Mouse (Mus musculus) lung, embryonic 14.5 days (tissue): ENCODE data around the gene C7. TPM values are rescaled to one million over a fixed set of nuclear protein-coding genes. Genes with fewer than 3 reads are reported as not detected.

Experiments used
- ATAC-seq: fragments of 200-750 bp; cut with Nextera tagmentation; 2 replicates; pipeline ENCODE4 v1.8.0; 2017; ENCODE audit warnings: mild to moderate bottlenecking, moderate TSS enrichment, moderate library complexity; ENCODE audit not compliant: insufficient read depth
- DNase-seq: peaks from one replicate; pipeline ENCODE4 v3.0.0-alpha.2; 2015
- H3K27ac ChIP-seq: fragments of 300-500 bp; sonication (generic); 2 replicates; pipeline ENCODE4 v1.5.1; 2014; ENCODE audit warnings: low read depth, mild to moderate bottlenecking, moderate library complexity
- H3K27me3 ChIP-seq: fragments of 300-500 bp; sonication (generic); 2 replicates; pipeline ENCODE4 v1.6.1; 2014; ENCODE audit warnings: low read length, control low read depth; ENCODE audit not compliant: insufficient read depth
- H3K36me3 ChIP-seq: fragments of 300-500 bp; sonication (generic); 2 replicates; pipeline ENCODE4 v1.6.1; 2014; ENCODE audit warnings: control low read depth; ENCODE audit not compliant: insufficient read depth
- H3K4me1 ChIP-seq: fragments of 300-500 bp; sonication (generic); 2 replicates; pipeline ENCODE4 v1.6.1; 2014; ENCODE audit warnings: antibody characterized with exemption, control low read depth; ENCODE audit not compliant: insufficient read depth
- H3K4me2 ChIP-seq: fragments of 300-500 bp; sonication (generic); 2 replicates; pipeline ENCODE4 v1.6.1; 2014; ENCODE audit warnings: mild to moderate bottlenecking
- H3K4me3 ChIP-seq: fragments of 300-500 bp; sonication (generic); 2 replicates; pipeline ENCODE4 v1.5.1; 2014; ENCODE audit warnings: low read depth, low read length
- H3K9ac ChIP-seq: fragments of 300-500 bp; sonication (generic); 2 replicates; pipeline ENCODE4 v1.6.1; 2014
- H3K9me3 ChIP-seq: fragments of 300-500 bp; sonication (generic); 2 replicates; pipeline ENCODE4 v1.6.1; 2016; ENCODE audit warnings: low read depth, low read length, control low read depth
- CTCF ChIP-seq: IDR thresholded peaks from 2 replicates; pipeline ENCODE4 v1.5.1; 2016; ENCODE audit warnings: antibody characterized with exemption, low read depth
- WGBS: fragments of 180-500 bp; shearing (Covaris S2); extraction: QIAGEN DNeasy Blood & Tissue Kit; methylation state at CpG from one replicate; pipeline ENCODE4 v1.1.7; 2014; 5-methylcytosine and 5-hydroxymethylcytosine counted together
- polyA plus RNA-seq: library from polyadenylated mRNA; unstranded; fragments of >200 nt; fragmentation: Nextera tagmentation; extraction: Ambion mirVana; gene quantifications from 2 replicates; pipeline ENCODE4 v1.2.1, GENCODE M21; 2014

C7 gene
- 0.11 and 0.34 TPM in 2 replicates for polyA plus RNA-seq

- Histone ChIP-seq H3K4me1 (no peaks in the 10 kb centered on the region), H3K4me3 (no peak within 1 kb of the TSS), H3K9me3 (no peaks in the 10 kb centered on the region), H3K27ac (no peak within 1 kb of the TSS), H3K27me3 (no peaks in the 10 kb centered on the region), H3K9ac (no peak within 1 kb of the TSS), H3K4me2 (no peak within 1 kb of the TSS), H3K36me3 (no peaks in the 10 kb centered on the region)
- peak; percentile 56; the same call in 1 of the 2 replicates for ATAC-seq
- TF ChIP-seq CTCF = no peak
- peak; percentile 62 for DNase-seq
These were observed at the start of gene C7 for GRCm38 (mm10) chr15:5063635-5064034. TSS of gene C7 (minus strand) at chr15:5063740.

- TF ChIP-seq CTCF = no peak
- no peak overlapping the region for H3K4me3 ChIP-seq
- H3K36me3 ChIP-seq = peaks cover 3% of the 10 kb centered on the region
- H3K4me1 ChIP-seq = no peaks in the 10 kb centered on the region
- ATAC-seq (no peak), DNase-seq (no peak)
- no peak overlapping the region for H3K9ac ChIP-seq
- no peaks in the 10 kb centered on the region for H3K9me3 ChIP-seq
- 71% methylated on average over 3 of the region's 3 CpGs for WGBS
- H3K27ac ChIP-seq = no peak overlapping the region
- H3K4me2 ChIP-seq = no peak overlapping the region
- no peaks in the 10 kb centered on the region for H3K27me3 ChIP-seq
These were observed 49.1 kb upstream of the C7 start for GRCm38 (mm10) chr15:5112651-5113050.

GRCm38 (mm10) chr15:5108655-5109040, 45.1 kb upstream of the C7 start:
- no peaks in the 10 kb centered on the region for H3K27me3 ChIP-seq
- ATAC-seq = no peak
- 74% methylated on average over 3 of the region's 3 CpGs for WGBS
- no peaks in the 10 kb centered on the region for H3K4me1 ChIP-seq
- H3K9me3 ChIP-seq = no peaks in the 10 kb centered on the region
- no peak overlapping the region for H3K4me3 ChIP-seq
- H3K9ac ChIP-seq = no peak overlapping the region; the same call in 1 of the 2 replicates
- H3K27ac ChIP-seq = no peak overlapping the region
- H3K36me3 ChIP-seq = no peaks in the 10 kb centered on the region
- no peak for TF ChIP-seq CTCF
- no peak overlapping the region; the same call in 1 of the 2 replicates for H3K4me2 ChIP-seq
- DNase-seq = no peak

GRCm38 (mm10) chr15:5107686-5108654, 44.4 kb upstream of the C7 start, which contains the start of gene Card6:
TSS of gene Card6 (minus strand) at chr15:5108539.
- peak within 1 kb of the TSS; percentile 23 for H3K4me3 ChIP-seq

GRCm38 (mm10) chr15:5106293-5106692, 42.8 kb upstream of the C7 start:
- WGBS = 35% methylated on average over 2 of the region's 2 CpGs

More at GRCm38 (mm10) chr15:5107686-5108654, 44.4 kb upstream of the C7 start, which contains the start of gene Card6:
- no peaks in the 10 kb centered on the region for H3K4me1 ChIP-seq
- H3K27ac ChIP-seq = peak within 1 kb of the TSS; percentile 56; the same call in 1 of the 2 replicates
- 36% methylated on average over 21 of the region's 21 CpGs for WGBS
- ATAC-seq = no peak
- peak within 1 kb of the TSS; percentile 13; the same call in 1 of the 2 replicates for H3K9ac ChIP-seq
- no peaks in the 10 kb centered on the region for H3K36me3 ChIP-seq
- no peaks in the 10 kb centered on the region for H3K9me3 ChIP-seq
- no peaks in the 10 kb centered on the region for H3K27me3 ChIP-seq
- no peak for TF ChIP-seq CTCF
- peak within 1 kb of the TSS; percentile 47 for H3K4me2 ChIP-seq
- peak; percentile 22 for DNase-seq

GRCm38 (mm10) chr15:5105891-5106290, 42.4 kb upstream of the C7 start:
- DNase-seq (no peak), ATAC-seq (no peak)
- Histone ChIP-seq H3K36me3 (no peaks in the 10 kb centered on the region), H3K4me2 (no peak overlapping the region), H3K4me3 (no peak overlapping the region), H3K27ac (no peak overlapping the region), H3K27me3 (no peaks in the 10 kb centered on the region), H3K4me1 (no peaks in the 10 kb centered on the region), H3K9ac (no peak overlapping the region), H3K9me3 (no peaks in the 10 kb centered on the region)
- WGBS = 75% methylated on average over 6 of the region's 6 CpGs
- no peak for TF ChIP-seq CTCF

More at GRCm38 (mm10) chr15:5106293-5106692, 42.8 kb upstream of the C7 start:
- H3K4me3 ChIP-seq = no peak overlapping the region
- ATAC-seq (no peak), DNase-seq (peak; percentile 60)
- H3K4me2 ChIP-seq = no peak overlapping the region
- TF ChIP-seq CTCF = peak; percentile 47
- H3K4me1 ChIP-seq = no peaks in the 10 kb centered on the region
- H3K9ac ChIP-seq = no peak overlapping the region
- no peak overlapping the region for H3K27ac ChIP-seq
- H3K36me3 ChIP-seq = no peaks in the 10 kb centered on the region
- H3K27me3 ChIP-seq = no peaks in the 10 kb centered on the region
- H3K9me3 ChIP-seq = no peaks in the 10 kb centered on the region

GRCm38 (mm10) chr15:5102312-5102711, 38.8 kb upstream of the C7 start:
- no peak for TF ChIP-seq CTCF
- no peaks in the 10 kb centered on the region for H3K36me3 ChIP-seq

More at GRCm38 (mm10) chr15:5102312-5102711, 38.8 kb upstream of the C7 start:
- no peaks in the 10 kb centered on the region for H3K4me1 ChIP-seq
- ATAC-seq = no peak
- no peaks in the 10 kb centered on the region for H3K9me3 ChIP-seq
- no peak overlapping the region for H3K27ac ChIP-seq
- no peak overlapping the region for H3K4me3 ChIP-seq
- no peak overlapping the region for H3K9ac ChIP-seq
- no peak overlapping the region for H3K4me2 ChIP-seq
- no peak for DNase-seq
- WGBS = 91% methylated on average over 4 of the region's 4 CpGs
- H3K27me3 ChIP-seq = no peaks in the 10 kb centered on the region
